Mouse (Mus musculus) liver, postnatal 0 days (tissue): ENCODE measurements at regions not wholly inside any gene's neighbourhood (a gene's known extent, or its start where the extent isn't known, plus 50 kb on each side); places are given as distances from the start of the nearest gene placed in this dataset.

ENCODE experiments used
- CTCF ChIP-seq: sonication (generic); IDR thresholded peaks from 2 replicates; pipeline ENCODE4 v1.5.1; 2016; ENCODE audit warnings: antibody characterized with exemption, low read depth
- EP300 ChIP-seq: IDR thresholded peaks from 2 replicates; pipeline ENCODE4 v1.6.1; 2016; ENCODE audit warnings: antibody characterized with exemption, low read depth, mild to moderate bottlenecking

GRCm38 (mm10) chr12:7445238-7445637, 532.2 kb upstream of the Apob start:
- TF ChIP-seq CTCF (no peak), EP300 (no peak)
